Mouse (Mus musculus) spleen, adult 2 months (tissue): Measurements from ENCODE around the gene Ap3b1. TPM values are rescaled to one million over a fixed set of nuclear protein-coding genes. Genes with fewer than 3 reads are reported as not detected.

ENCODE experiments used
- DNase-seq, 2 experiments: peaks; one replicate each; pipeline versions ENCODE4 v3.0.0 to v3.0.0-alpha.2; 2012 to 2021; ENCODE audit warnings: low spot score in 2 of 2, low read depth in 1 of 2
- H3K27ac ChIP-seq: fragments of 200-500 bp; 2 replicates; pipeline ENCODE4 v1.5.1; 2012; ENCODE audit warnings: low read length, inconsistent platforms; ENCODE audit not compliant: insufficient read depth
- H3K27me3 ChIP-seq: fragments of 200-500 bp; 2 replicates; pipeline ENCODE4 v1.6.1; 2012; ENCODE audit warnings: mild to moderate bottlenecking, moderate library complexity, low read length, inconsistent platforms; ENCODE audit not compliant: control insufficient read depth, insufficient read depth
- H3K36me3 ChIP-seq: fragments of 200-500 bp; 2 replicates; pipeline ENCODE4 v1.6.1; 2012; ENCODE audit warnings: mild to moderate bottlenecking, low read length, inconsistent platforms; ENCODE audit not compliant: control insufficient read depth, insufficient read depth
- H3K4me1 ChIP-seq: fragments of 200-500 bp; 2 replicates; pipeline ENCODE4 v1.6.1; 2011; ENCODE audit warnings: inconsistent platforms; ENCODE audit not compliant: control insufficient read depth, insufficient read depth, insufficient read length
- H3K4me3 ChIP-seq: fragments of 200-500 bp; 2 replicates; pipeline ENCODE4 v1.5.1; 2011; ENCODE audit warnings: mild to moderate bottlenecking, inconsistent platforms; ENCODE audit not compliant: insufficient read depth, insufficient read length; ENCODE audit errors: extremely low read depth
- CTCF ChIP-seq: fragments of 200-500 bp; IDR thresholded peaks from 2 replicates; pipeline ENCODE4 v1.5.1; 2011; ENCODE audit warnings: mild to moderate bottlenecking, inconsistent platforms; ENCODE audit not compliant: insufficient read depth, insufficient read length, insufficient replicate concordance; ENCODE audit errors: extremely low read depth
- POLR2A ChIP-seq: fragments of 200-500 bp; IDR thresholded peaks from 2 replicates; pipeline ENCODE4 v1.6.1; 2011; ENCODE audit warnings: low read depth, low read length, inconsistent platforms
- WGBS: fragments of 180-500 bp; shearing (Covaris S2); methylation state at CpG from one replicate; pipeline ENCODE4 v1.1.7; 2018; 5-methylcytosine and 5-hydroxymethylcytosine counted together
- polyA plus RNA-seq: library from polyadenylated mRNA; depleted of rRNA; stranded (reverse); fragments of >200 nt; gene quantifications from 2 replicates; pipeline ENCODE4 v1.2.3, GENCODE M21; 2012

Gene Ap3b1
- polyA plus RNA-seq, 1 experiment, result 20.7 TPM

DNA sequence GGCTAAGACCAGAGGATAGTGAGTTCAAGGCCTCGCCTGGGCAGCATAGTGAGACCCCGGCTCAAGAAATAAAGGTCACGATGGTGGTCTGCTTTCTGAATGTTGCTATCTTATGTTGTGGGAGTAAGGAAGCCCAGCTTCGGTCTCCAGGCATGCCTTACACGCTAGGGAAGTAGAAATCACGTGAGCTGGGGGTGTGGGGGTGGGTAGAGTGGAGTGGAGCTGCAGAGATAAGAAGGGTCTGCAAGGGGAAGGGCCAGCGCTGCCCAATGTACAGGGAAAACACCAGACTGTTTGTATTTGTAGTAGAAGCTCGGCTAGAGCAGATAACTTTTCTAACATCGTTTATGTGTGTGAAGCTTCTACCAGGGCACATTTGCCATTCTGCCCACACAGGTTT is 155.1 kb downstream of the Ap3b1 start:
- DNase-seq, result no peak
- H3K4me1 ChIP-seq, result no peaks in the 10 kb centered on the region
- TF ChIP-seq POLR2A (no peak), CTCF (no peak)
- H3K27me3 ChIP-seq, result no peaks in the 10 kb centered on the region
- no peak overlapping the region for H3K4me3 ChIP-seq
- H3K27ac ChIP-seq, result no peak overlapping the region
- WGBS, result 84% methylated on average over 9 of the region's 9 CpGs
- peaks cover 9% of the 10 kb centered on the region for H3K36me3 ChIP-seq

DNA sequence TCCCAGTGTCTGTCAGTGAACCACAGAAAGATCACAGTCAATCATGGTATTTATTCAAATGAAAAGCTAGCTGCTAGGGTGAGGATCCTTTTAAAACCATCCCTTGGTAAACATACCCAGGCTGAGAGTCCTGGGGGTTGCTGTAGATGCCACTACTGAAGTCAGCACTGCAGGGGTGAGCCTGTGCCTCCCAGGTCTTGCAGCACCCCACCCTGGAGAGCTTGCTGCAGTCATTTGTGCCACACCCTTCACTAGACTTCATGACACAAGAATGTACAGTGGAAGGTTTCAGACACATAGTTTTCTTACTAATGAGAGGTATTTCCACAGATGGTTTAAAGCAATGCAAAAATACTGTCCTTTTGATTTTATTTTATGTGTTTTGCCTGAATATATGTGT is 156.2 kb downstream of the Ap3b1 start:
- H3K4me1 ChIP-seq, result no peaks in the 10 kb centered on the region
- no peak for DNase-seq
- H3K36me3 ChIP-seq, result peaks cover 9% of the 10 kb centered on the region
- no peak for TF ChIP-seq CTCF
- TF ChIP-seq POLR2A, result no peak
- H3K4me3 ChIP-seq, result no peak overlapping the region
- no peak overlapping the region for H3K27ac ChIP-seq
- no peaks in the 10 kb centered on the region for H3K27me3 ChIP-seq

DNA sequence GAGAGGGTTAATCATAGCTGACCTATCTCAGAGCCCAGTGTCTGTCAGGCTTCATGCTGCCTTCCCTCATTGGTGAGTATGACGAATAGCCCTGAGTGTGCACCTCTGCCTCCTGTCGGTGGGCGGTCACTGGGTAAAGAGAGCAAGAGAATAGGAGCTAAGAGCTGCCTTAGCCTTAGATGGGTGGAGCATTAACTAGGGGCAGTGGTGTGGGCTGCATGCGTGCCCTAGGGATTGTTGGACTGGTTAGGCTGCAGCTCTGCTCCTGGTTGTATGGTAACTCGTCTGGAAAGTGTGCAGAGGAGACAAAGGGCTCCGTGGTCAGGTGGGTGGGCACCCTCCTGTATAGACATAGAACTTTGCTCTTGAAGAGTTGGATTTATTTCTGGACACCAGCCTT is 157.8 kb downstream of the Ap3b1 start:
- H3K4me1 ChIP-seq, result no peaks in the 10 kb centered on the region
- 92% methylated on average over 6 of the region's 6 CpGs for WGBS
- TF ChIP-seq POLR2A (no peak), CTCF (no peak)

DNA sequence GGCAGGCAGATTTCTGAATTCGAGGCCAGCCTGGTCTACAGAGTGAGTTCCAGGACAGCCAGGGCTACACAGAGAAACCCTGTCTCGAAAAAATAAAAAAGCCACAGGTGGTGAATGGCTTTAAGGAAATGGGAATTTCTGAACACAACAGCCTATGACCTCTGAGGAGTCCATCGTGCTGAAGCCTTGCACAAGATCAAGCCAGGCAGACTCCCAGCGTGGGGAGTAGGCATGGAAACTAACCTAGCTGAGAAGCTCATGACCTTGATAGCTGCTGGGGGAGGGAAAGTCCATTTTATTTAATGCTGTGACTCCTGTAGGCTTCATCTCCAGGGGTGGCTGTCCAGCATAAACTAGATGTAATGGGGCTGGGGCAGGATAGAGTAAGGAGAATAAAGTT is 159.4 kb downstream of the Ap3b1 start:
- peaks cover 4% of the 10 kb centered on the region; the same call in 1 of the 2 replicates for H3K36me3 ChIP-seq
- WGBS, result 90% methylated on average over 4 of the region's 4 CpGs

More for the DNA sequence above, 157.8 kb downstream of the Ap3b1 start:
- no peak overlapping the region for H3K27ac ChIP-seq
- H3K27me3 ChIP-seq, result no peaks in the 10 kb centered on the region
- H3K4me3 ChIP-seq, result no peak overlapping the region
- peaks cover 5% of the 10 kb centered on the region; the same call in 1 of the 2 replicates for H3K36me3 ChIP-seq
- no peak for DNase-seq

DNA sequence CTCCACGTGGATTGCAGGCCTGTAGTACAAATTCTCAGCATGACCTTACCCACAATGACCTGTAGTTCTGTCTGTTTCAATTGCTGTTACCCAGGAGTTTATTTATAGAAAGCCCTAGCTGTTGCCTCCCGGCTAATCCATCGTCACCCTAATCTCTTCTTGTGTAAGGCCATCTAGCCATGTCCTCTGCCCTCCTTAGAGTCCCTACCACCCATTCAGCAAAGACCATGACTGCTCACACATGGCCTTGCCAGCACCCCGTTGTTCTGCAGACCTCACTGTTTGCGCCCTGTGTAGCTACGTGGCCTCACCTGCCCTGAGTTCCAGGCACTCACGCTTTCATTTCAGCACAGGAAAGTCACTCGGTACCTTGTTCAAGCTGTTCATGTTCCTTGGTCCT is 160.5 kb downstream of the Ap3b1 start:
- Histone ChIP-seq H3K36me3 (no peaks in the 10 kb centered on the region; the same call in 1 of the 2 replicates), H3K27ac (no peak overlapping the region), H3K27me3 (no peaks in the 10 kb centered on the region), H3K4me3 (no peak overlapping the region), H3K4me1 (no peaks in the 10 kb centered on the region)
- DNase-seq, result no peak
- TF ChIP-seq POLR2A, result no peak
- no peak for TF ChIP-seq CTCF
- 92% methylated on average over 8 of the region's 8 CpGs for WGBS

More for the DNA sequence above, 159.4 kb downstream of the Ap3b1 start:
- DNase-seq, result no peak
- H3K27me3 ChIP-seq, result no peaks in the 10 kb centered on the region
- H3K27ac ChIP-seq, result no peak overlapping the region
- no peaks in the 10 kb centered on the region for H3K4me1 ChIP-seq
- TF ChIP-seq POLR2A (no peak), CTCF (no peak)
- no peak overlapping the region for H3K4me3 ChIP-seq

DNA sequence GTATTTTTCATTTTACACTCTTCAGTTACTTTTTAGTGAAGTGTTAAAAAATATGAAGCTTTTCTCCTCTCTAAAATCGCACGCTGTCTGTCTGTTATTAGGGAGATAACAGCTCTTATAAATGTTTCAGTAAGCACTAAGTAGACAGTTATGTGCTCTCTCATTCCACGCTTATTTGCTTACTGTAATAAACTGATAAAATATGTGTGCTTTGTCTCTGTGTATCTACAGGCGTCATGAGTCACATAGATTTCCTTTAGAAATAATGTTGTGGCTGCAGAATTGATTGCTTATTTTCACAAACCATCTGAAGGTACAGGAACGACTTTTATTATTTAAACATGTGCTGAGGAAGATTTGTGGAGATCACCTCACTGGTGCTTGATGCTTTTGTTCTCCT is 164.5 kb downstream of the Ap3b1 start:
- no peak for DNase-seq
- no peaks in the 10 kb centered on the region for H3K27me3 ChIP-seq
- 79% methylated on average over 5 of the region's 5 CpGs for WGBS

DNA sequence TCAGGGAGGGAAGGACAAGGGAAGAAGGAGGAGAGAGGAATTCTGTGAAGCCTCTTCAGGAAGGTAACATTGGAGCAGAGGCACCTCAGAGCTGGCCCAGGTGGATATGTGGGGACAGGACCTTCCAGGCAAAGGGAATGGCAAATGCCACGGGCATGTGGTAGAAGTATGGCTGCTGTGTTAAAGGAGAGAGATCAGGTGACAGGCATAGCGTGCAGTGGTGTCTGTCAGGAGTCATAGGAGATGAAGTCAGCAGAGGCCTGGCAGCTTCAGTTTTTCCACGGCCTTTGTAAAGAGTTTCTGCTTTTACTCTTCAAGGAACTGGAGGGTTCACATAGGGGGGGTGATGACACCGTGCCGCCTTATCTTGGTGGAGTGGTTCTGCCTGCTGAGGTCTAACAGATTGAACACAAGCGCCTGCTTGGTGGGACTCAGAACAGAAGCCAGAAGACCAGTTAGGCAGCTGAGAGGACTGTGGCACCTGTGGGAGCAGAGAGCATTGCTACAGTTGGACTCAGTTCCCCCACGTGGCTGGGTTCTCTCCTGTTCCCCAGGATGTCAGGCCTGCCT is 166.0 kb downstream of the Ap3b1 start:
- no peaks in the 10 kb centered on the region for H3K4me1 ChIP-seq
- WGBS, result 80% methylated on average over 7 of the region's 7 CpGs
- DNase-seq, result no peak
- H3K27me3 ChIP-seq, result no peaks in the 10 kb centered on the region
- H3K27ac ChIP-seq, result no peak overlapping the region
- TF ChIP-seq POLR2A, result no peak
- TF ChIP-seq CTCF, result no peak
- H3K36me3 ChIP-seq, result peaks cover 13% of the 10 kb centered on the region
- no peak overlapping the region for H3K4me3 ChIP-seq

More for the DNA sequence above, 164.5 kb downstream of the Ap3b1 start:
- Histone ChIP-seq H3K4me1 (no peaks in the 10 kb centered on the region), H3K4me3 (no peak overlapping the region), H3K36me3 (peaks cover 3% of the 10 kb centered on the region; the same call in 1 of the 2 replicates), H3K27ac (no peak overlapping the region)
- TF ChIP-seq CTCF, result no peak
- no peak for TF ChIP-seq POLR2A
